17 mouse cellular contexts compared by ENCODE assay signal in genomic region chr4:97117016-97117415, GRCm38 (mm10).
"Had no signal": no experiment of that assay in that cellular context is flagged by ENCODE, and none has a peak within 500 bp of the region (broad histone marks: within the 10 kb centered on the region; RNA-seq: fewer than 3 reads in every experiment).

No protein-coding gene starts in this region.

- H3K4me1 ChIP-seq: intestine, embryonic 15.5 days; liver, embryonic 13.5 days; midbrain, embryonic 12.5 days; midbrain, embryonic 15.5 days; neural tube, embryonic 15.5 days; stomach, embryonic 15.5 days had no signal

- H3K27me3 ChIP-seq: intestine, embryonic 15.5 days; liver, embryonic 13.5 days; midbrain, embryonic 12.5 days; midbrain, embryonic 15.5 days; neural tube, embryonic 12.5 days; neural tube, embryonic 15.5 days; stomach, embryonic 15.5 days had no signal

- H3K4me2 ChIP-seq: intestine, embryonic 15.5 days; liver, embryonic 13.5 days; midbrain, embryonic 12.5 days; midbrain, embryonic 15.5 days; neural tube, embryonic 12.5 days; neural tube, embryonic 15.5 days; stomach, embryonic 15.5 days had no signal

- ATAC-seq: hindbrain, embryonic 16.5 days; intestine, embryonic 15.5 days; midbrain, embryonic 15.5 days had no signal

- H3K36me3 ChIP-seq: intestine, embryonic 15.5 days; liver, embryonic 13.5 days; midbrain, embryonic 12.5 days; midbrain, embryonic 15.5 days; neural tube, embryonic 12.5 days; neural tube, embryonic 15.5 days; stomach, embryonic 15.5 days had no signal

- H3K4me3 ChIP-seq: intestine, embryonic 15.5 days; left cerebral cortex, adult 2 months; liver, embryonic 13.5 days; midbrain, embryonic 12.5 days; midbrain, embryonic 15.5 days; neural tube, embryonic 12.5 days; neural tube, embryonic 15.5 days; stomach, embryonic 15.5 days had no signal

- H3K27ac ChIP-seq: intestine, embryonic 15.5 days; left cerebral cortex, adult 2 months; liver, embryonic 13.5 days; macrophage; midbrain, embryonic 12.5 days; midbrain, embryonic 15.5 days; neural tube, embryonic 12.5 days; neural tube, embryonic 15.5 days; stomach, embryonic 15.5 days had no signal

- H3K9ac ChIP-seq: intestine, embryonic 15.5 days; liver, embryonic 13.5 days; midbrain, embryonic 12.5 days; midbrain, embryonic 15.5 days; neural tube, embryonic 12.5 days; neural tube, embryonic 15.5 days; stomach, embryonic 15.5 days had no signal

- H3K9me3 ChIP-seq: intestine, embryonic 15.5 days; liver, embryonic 13.5 days; midbrain, embryonic 12.5 days; midbrain, embryonic 15.5 days; neural tube, embryonic 12.5 days; neural tube, embryonic 15.5 days; stomach, embryonic 15.5 days had no signal

- DNase-seq: kidney, adult 11 months; kidney, postnatal 36 days; layer of hippocampus, postnatal 36 days; liver, embryonic 13.5 days; right cerebral cortex, adult 18-20 months; right cerebral cortex, postnatal 25 days; spleen, adult 18-20 months; thymus, postnatal 36 days had no signal
